Mouse (Mus musculus) forebrain, embryonic 12.5 days (tissue): ENCODE measurements around the gene Syne2. TPM values are rescaled to one million over a fixed set of nuclear protein-coding genes. Genes with fewer than 3 reads are reported as not detected.

ENCODE experiments used
- ATAC-seq: fragments of 200-750 bp; cut with Nextera tagmentation; 2 replicates; pipeline ENCODE4 v1.8.0; 2017; ENCODE audit warnings: moderate TSS enrichment; ENCODE audit not compliant: low FRiP score
- H3K27ac ChIP-seq: fragments of 300-500 bp; sonication (generic); 2 replicates; pipeline ENCODE4 v1.5.1; 2016; ENCODE audit warnings: mild to moderate bottlenecking
- H3K27me3 ChIP-seq: fragments of 300-500 bp; sonication (generic); 2 replicates; pipeline ENCODE4 v1.6.1; 2016; ENCODE audit warnings: mild to moderate bottlenecking
- H3K36me3 ChIP-seq: fragments of 300-500 bp; sonication (generic); replicated peaks from 2 replicates; pipeline ENCODE4 v1.6.1; 2016; ENCODE audit warnings: mild to moderate bottlenecking
- H3K4me1 ChIP-seq: fragments of 300-500 bp; sonication (generic); 2 replicates; pipeline ENCODE4 v1.6.1; 2016
- H3K4me2 ChIP-seq: fragments of 300-500 bp; sonication (generic); 2 replicates; pipeline ENCODE4 v1.6.1; 2016; ENCODE audit warnings: mild to moderate bottlenecking, moderate library complexity
- H3K4me3 ChIP-seq: fragments of 300-500 bp; sonication (generic); replicated peaks from 2 replicates; pipeline ENCODE4 v1.5.1; 2016; ENCODE audit warnings: mild to moderate bottlenecking
- H3K9ac ChIP-seq: fragments of 300-500 bp; sonication (generic); 2 replicates; pipeline ENCODE4 v1.6.1; 2016; ENCODE audit warnings: mild to moderate bottlenecking
- H3K9me3 ChIP-seq: fragments of 300-500 bp; sonication (generic); 2 replicates; pipeline ENCODE4 v1.6.1; 2016
- WGBS: fragments of 180-500 bp; shearing (Covaris S2); methylation state at CpG from one replicate; pipeline ENCODE4 v1.1.7; 2016; 5-methylcytosine and 5-hydroxymethylcytosine counted together
- polyA plus RNA-seq: library from polyadenylated mRNA; unstranded; fragments of >200 nt; fragmentation: Nextera tagmentation; extraction: Ambion mirVana; gene quantifications from 2 replicates; pipeline ENCODE4 v1.2.1, GENCODE M21; 2016

Gene Syne2
- polyA plus RNA-seq, 1 experiment from 2014 or later: 141 TPM

- Histone ChIP-seq H3K4me2 (peak overlapping the region; percentile 79), H3K9me3 (no peaks in the 10 kb centered on the region), H3K4me1 (peaks cover 39% of the 10 kb centered on the region), H3K9ac (peak overlapping the region; percentile 92), H3K36me3 (no peaks in the 10 kb centered on the region), H3K27ac (no peak overlapping the region), H3K27me3 (peaks cover 4% of the 10 kb centered on the region; the same call in 1 of the 2 replicates), H3K4me3 (peak overlapping the region; percentile 82)
- 13% methylated on average over 21 of the region's 25 CpGs for WGBS
- ATAC-seq: no peak; the same call in 1 of the 2 replicates
Measured at GRCm38 (mm10) chr12:75816981-75817856, 715 bp upstream of the Syne2 start.

DNA sequence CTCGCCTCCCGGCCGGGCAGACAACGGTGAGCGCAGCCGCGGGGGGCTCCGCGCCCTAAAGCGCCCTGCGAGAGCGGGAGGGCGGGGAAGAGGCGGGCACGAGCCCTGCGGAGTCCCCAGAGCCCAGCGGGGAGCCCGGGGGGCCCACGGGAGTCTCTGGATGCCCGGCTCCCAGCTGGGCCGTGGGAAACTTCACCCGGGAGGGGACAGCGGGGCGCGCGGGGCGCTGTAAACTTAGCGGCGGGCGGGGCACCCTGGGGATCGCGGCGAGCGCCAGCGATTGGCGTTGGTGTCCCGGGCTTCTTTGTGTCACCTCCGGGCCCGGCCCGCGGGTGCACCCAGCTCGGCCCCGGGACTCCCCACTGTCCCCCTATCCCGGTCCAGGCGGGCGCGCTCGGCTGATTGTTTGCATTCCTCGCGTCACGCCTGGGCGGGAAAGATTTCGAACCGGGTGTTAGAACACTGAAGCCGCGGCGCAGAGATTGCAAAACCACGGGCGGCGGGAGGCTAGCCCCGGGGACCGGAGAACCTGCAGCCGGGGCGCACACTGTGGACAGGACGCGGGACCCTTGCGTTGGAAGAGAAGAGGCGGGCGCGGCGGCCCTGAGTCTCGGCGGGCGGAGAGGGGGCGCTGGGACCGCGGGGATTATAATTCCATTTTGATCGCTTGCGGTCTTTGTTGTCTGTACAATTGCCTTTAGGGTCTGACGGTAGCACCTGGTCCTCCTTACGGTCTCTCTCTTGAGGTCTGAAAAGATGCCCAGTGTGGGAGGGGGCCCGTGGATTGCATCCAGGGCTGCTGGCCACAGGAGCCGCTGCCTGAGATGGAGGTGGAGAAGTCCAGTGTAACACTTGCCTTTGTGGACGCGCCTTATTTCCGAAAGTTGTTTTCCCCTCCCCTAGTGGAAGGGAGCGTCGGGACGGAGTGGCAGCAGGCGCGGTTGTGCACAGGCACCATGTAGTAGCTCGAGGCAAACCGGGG is 810 bp downstream of the Syne2 start:
- peak overlapping the region; percentile 79 for H3K4me2 ChIP-seq
- under 1% methylated on average over 93 of the region's 93 CpGs for WGBS
- ATAC-seq: peak; percentile 76

GRCm38 (mm10) chr12:75819481-75819880 is 1.5 kb downstream of the Syne2 start:
- Histone ChIP-seq H3K27ac (peak overlapping the region; percentile 89), H3K36me3 (no peaks in the 10 kb centered on the region), H3K4me3 (peak overlapping the region; percentile 82), H3K9ac (peak overlapping the region; percentile 92), H3K9me3 (no peaks in the 10 kb centered on the region), H3K4me1 (peaks cover 41% of the 10 kb centered on the region), H3K4me2 (peak overlapping the region; percentile 79), H3K27me3 (peaks cover 4% of the 10 kb centered on the region; the same call in 1 of the 2 replicates)
- no peak for ATAC-seq
- WGBS: 12% methylated on average over 11 of the region's 11 CpGs

More for the DNA sequence above, 810 bp downstream of the Syne2 start:
- H3K27ac ChIP-seq: peak overlapping the region; percentile 89
- H3K9me3 ChIP-seq: no peaks in the 10 kb centered on the region
- H3K4me3 ChIP-seq: peak overlapping the region; percentile 82
- H3K4me1 ChIP-seq: peaks cover 41% of the 10 kb centered on the region
- H3K36me3 ChIP-seq: no peaks in the 10 kb centered on the region
- peaks cover 4% of the 10 kb centered on the region; the same call in 1 of the 2 replicates for H3K27me3 ChIP-seq
- H3K9ac ChIP-seq: peak overlapping the region; percentile 92

GRCm38 (mm10) chr12:75820216-75820615 is 2.3 kb downstream of the Syne2 start:
- peaks cover 41% of the 10 kb centered on the region for H3K4me1 ChIP-seq
- WGBS: 66% methylated on average over 7 of the region's 7 CpGs
- no peak overlapping the region for H3K9ac ChIP-seq
- no peak overlapping the region for H3K27ac ChIP-seq
- no peaks in the 10 kb centered on the region for H3K9me3 ChIP-seq
- peaks cover 4% of the 10 kb centered on the region; the same call in 1 of the 2 replicates for H3K27me3 ChIP-seq
- no peak overlapping the region; the same call in 1 of the 2 replicates for H3K4me3 ChIP-seq
- H3K36me3 ChIP-seq: no peaks in the 10 kb centered on the region
- ATAC-seq: no peak
- peak overlapping the region; percentile 79 for H3K4me2 ChIP-seq

- Histone ChIP-seq H3K4me3 (no peak overlapping the region), H3K9me3 (no peaks in the 10 kb centered on the region), H3K27ac (no peak overlapping the region), H3K4me1 (peaks cover 43% of the 10 kb centered on the region), H3K4me2 (no peak overlapping the region), H3K36me3 (no peaks in the 10 kb centered on the region), H3K9ac (no peak overlapping the region), H3K27me3 (no peaks in the 10 kb centered on the region)
- ATAC-seq: no peak
- WGBS: 63% methylated on average over 6 of the region's 6 CpGs
Measured at GRCm38 (mm10) chr12:75822122-75822521, 4.2 kb downstream of the Syne2 start.

GRCm38 (mm10) chr12:75823475-75823874 is 5.5 kb downstream of the Syne2 start:
- Histone ChIP-seq H3K4me3 (no peak overlapping the region), H3K27me3 (no peaks in the 10 kb centered on the region), H3K9ac (no peak overlapping the region), H3K36me3 (no peaks in the 10 kb centered on the region), H3K9me3 (no peaks in the 10 kb centered on the region), H3K27ac (no peak overlapping the region), H3K4me1 (peaks cover 37% of the 10 kb centered on the region), H3K4me2 (no peak overlapping the region)
- 89% methylated on average over 6 of the region's 6 CpGs for WGBS
- no peak for ATAC-seq

DNA sequence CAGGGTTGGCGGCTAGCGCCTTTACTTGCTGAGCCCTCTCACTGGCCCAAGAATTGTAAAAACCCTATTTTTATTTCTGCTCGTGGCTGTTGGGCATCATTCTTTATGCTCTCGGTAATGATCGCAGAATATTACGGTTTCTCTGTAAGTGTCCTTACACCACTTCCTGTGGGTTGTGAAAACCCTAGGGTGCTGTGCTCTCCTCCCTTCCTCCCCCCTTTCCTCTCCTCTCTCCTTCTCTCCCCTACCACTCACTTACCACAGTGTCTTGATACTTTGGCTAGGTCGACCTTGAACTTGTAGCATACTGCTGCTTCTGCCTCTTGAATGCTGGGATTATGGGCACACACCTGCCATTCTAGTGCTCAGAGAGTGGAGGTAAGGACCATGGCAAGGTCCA is 7.5 kb downstream of the Syne2 start:
- Histone ChIP-seq H3K4me3 (no peak overlapping the region), H3K9me3 (no peaks in the 10 kb centered on the region), H3K4me2 (no peak overlapping the region), H3K4me1 (peaks cover 28% of the 10 kb centered on the region), H3K27me3 (no peaks in the 10 kb centered on the region), H3K36me3 (no peaks in the 10 kb centered on the region), H3K27ac (no peak overlapping the region), H3K9ac (no peak overlapping the region)
- WGBS: 90% methylated on average over 7 of the region's 7 CpGs
- ATAC-seq: no peak

DNA sequence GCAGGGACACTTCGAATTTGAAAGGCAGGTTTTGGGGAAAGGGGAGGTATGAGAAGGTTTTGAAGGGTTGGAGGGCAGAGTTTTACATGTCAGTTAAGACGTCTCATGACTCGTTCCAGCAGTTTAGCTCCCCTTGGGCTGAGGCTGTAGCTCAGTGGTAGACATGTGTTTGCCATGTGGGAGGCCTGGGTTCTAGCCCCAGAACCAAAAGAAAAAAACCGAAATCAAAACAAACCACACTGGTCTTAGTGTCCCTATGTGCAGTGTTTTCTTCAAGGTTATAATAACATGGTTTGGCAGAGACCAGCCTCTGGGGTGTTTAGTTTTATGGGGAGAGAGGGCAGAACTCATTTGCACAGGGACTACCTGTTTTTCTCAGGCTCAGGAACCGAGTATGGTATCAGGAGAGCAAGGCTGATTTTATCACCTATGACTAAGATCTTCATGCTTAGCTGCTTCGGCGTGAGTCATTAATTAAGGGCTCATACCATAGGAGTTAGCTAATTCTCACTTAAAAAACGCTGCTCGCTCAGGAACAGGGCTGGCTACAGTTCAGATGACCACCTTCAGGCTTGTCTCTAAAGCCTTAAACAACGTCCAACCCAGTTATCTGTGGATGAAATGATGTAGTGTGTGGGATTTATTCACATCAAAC is 8.9 kb downstream of the Syne2 start:
- H3K27ac ChIP-seq: no peak overlapping the region
- ATAC-seq: no peak
- no peak overlapping the region for H3K9ac ChIP-seq
- H3K4me2 ChIP-seq: no peak overlapping the region
- H3K36me3 ChIP-seq: no peaks in the 10 kb centered on the region
- no peaks in the 10 kb centered on the region for H3K27me3 ChIP-seq
- WGBS: 81% methylated on average over 10 of the region's 10 CpGs
- no peaks in the 10 kb centered on the region for H3K9me3 ChIP-seq
- H3K4me1 ChIP-seq: peaks cover 15% of the 10 kb centered on the region
- no peak overlapping the region for H3K4me3 ChIP-seq

- no peaks in the 10 kb centered on the region for H3K36me3 ChIP-seq
- ATAC-seq: no peak
- H3K9me3 ChIP-seq: no peaks in the 10 kb centered on the region
- no peak overlapping the region for H3K4me2 ChIP-seq
- H3K9ac ChIP-seq: no peak overlapping the region
- no peak overlapping the region for H3K27ac ChIP-seq
- no peaks in the 10 kb centered on the region for H3K27me3 ChIP-seq
- H3K4me1 ChIP-seq: peaks cover 9% of the 10 kb centered on the region; the same call in 1 of the 2 replicates
- 91% methylated on average over 15 of the region's 15 CpGs for WGBS
- no peak overlapping the region for H3K4me3 ChIP-seq
Measured at GRCm38 (mm10) chr12:75827751-75828150, 9.8 kb downstream of the Syne2 start.

DNA sequence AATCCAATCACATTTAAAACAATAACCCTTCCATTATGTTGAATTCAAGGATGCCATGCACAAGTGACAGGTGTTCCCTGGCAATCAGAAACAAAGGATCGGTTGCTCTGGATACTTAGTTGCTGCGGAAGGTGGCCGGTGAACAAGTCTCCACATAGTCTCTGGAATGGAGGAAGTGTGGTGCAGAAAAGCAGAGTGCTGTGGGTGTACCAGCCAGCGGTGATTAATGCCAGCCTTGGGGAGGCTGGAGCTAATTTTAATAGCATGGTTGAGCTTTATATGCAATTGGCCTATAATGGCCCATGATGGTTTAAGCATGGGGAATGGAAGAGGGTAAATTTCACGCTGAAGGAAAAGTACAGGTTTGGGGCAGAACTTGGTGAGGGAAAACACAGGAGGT is 11.7 kb downstream of the Syne2 start:
- Histone ChIP-seq H3K4me2 (no peak overlapping the region), H3K27me3 (no peaks in the 10 kb centered on the region), H3K4me3 (no peak overlapping the region), H3K4me1 (peaks cover 26% of the 10 kb centered on the region), H3K36me3 (no peaks in the 10 kb centered on the region), H3K9ac (no peak overlapping the region), H3K27ac (no peak overlapping the region), H3K9me3 (no peaks in the 10 kb centered on the region)
- no peak for ATAC-seq
- WGBS: 87% methylated on average over 5 of the region's 5 CpGs

DNA sequence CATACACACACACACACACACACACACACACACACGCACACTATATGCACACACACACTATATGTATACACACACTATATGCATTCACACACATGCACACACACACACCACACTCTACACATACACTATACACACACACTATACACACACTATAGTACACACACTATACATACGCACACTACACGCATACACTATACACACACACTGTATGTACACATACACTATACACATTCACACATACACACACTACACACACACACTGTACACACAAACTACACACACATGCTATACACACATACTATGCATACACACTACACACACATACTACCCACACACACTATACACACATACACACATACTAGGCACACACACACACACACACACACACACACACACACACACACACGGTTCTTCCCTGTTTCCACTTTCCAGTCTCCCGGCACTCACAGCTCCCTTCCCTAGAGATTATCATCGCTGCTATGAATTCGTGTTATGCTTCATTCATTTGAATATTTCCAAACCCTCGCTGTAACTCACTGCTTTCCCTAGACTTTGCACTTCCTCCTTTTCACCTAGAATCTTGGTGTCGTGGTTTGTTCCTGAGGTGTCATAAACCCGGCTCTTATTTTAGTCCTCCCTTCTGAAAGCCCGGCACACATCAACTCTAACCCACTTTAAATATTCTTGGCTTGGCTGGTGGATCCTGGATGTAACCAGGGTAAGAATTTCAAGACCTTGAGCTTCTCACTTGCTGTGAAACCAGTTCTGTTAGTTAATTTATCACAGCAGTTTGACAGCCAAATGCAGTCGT is 15.4 kb downstream of the Syne2 start:
- Histone ChIP-seq H3K27me3 (no peaks in the 10 kb centered on the region), H3K4me1 (peaks cover 43% of the 10 kb centered on the region), H3K9me3 (no peaks in the 10 kb centered on the region), H3K4me2 (no peak overlapping the region), H3K4me3 (no peak overlapping the region), H3K9ac (no peak overlapping the region), H3K27ac (0 out of 2 replicates have a peak overlapping the region, but pooled peaks have one; percentile 13), H3K36me3 (no peaks in the 10 kb centered on the region)
- 86% methylated on average over 12 of the region's 12 CpGs for WGBS
- ATAC-seq: no peak
